Mouse (Mus musculus) fat pad, adult 2 months (tissue): Measurements from ENCODE around the gene Dpf3.

Source experiments
- DNase-seq: peaks from one replicate; pipeline ENCODE4 v3.0.0-alpha.2; 2011; ENCODE audit warnings: low read depth, low spot score; ENCODE audit errors: extremely low read depth

Gene Dpf3

DNA sequence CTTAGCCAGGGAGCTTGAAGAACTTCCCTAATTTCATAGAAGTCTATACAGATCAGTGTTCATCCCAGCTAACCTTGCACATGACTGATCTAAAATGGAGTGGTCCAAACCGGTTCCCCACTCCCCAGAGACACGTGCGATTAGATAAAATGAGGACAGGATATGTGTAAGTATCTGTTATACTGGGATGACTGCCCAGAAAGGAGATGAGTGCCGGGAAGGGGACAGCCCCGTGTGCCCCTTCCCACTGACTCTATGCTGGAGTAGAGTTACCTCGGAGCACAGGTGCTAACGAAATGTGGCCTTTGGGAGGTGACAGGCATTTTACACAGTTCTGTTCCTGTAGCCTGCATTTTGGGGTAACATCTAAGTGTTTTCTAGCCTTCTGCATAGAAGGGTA lies 15.8 kb downstream of the Dpf3 start:
- no peak for DNase-seq

DNA sequence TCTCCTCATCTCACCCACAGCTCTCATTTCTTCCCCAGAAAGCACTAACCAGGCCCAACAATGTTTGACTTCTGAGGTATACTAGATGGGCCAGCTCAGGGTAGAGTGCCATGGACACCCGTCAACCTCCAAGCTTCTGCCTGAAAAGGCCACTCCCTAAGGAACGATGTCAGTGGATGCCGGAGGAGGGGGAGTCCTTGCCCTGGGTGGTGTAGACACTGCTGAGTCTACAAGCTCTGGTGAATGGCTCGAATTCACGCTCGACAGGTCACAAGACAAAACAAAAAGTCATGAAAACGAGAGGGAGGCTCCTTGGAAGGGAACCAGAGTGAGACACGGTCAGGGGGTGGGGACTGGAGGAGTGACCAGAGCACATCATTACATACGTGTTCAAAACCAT lies 17.4 kb downstream of the Dpf3 start:
- DNase-seq: no peak

- no peak for DNase-seq
Observed at GRCm38 (mm10) chr12:83466508-83467430, 20.7 kb downstream of the Dpf3 start.

- peak; percentile 57 for DNase-seq
Observed at GRCm38 (mm10) chr12:83466053-83466452, 21.5 kb downstream of the Dpf3 start.

DNA sequence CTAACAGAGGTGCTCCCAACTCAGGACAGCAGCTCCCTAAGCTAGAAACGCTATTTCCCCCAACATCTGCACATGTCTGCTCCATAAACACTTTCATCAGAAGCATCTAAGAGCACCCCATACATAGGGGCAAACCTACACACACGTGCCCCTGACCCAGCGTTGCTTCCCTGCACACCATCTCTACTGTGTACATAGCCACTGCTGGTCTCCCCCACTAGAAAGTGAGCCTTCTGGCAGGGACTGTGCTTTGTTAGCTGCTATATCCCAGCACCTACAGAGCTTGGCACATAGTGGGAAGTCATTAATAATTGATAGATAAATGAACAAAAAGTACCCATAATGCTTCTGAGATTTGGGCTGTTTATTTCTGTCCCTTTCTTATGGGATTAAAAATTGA lies 27.2 kb downstream of the Dpf3 start:
- DNase-seq: no peak

DNA sequence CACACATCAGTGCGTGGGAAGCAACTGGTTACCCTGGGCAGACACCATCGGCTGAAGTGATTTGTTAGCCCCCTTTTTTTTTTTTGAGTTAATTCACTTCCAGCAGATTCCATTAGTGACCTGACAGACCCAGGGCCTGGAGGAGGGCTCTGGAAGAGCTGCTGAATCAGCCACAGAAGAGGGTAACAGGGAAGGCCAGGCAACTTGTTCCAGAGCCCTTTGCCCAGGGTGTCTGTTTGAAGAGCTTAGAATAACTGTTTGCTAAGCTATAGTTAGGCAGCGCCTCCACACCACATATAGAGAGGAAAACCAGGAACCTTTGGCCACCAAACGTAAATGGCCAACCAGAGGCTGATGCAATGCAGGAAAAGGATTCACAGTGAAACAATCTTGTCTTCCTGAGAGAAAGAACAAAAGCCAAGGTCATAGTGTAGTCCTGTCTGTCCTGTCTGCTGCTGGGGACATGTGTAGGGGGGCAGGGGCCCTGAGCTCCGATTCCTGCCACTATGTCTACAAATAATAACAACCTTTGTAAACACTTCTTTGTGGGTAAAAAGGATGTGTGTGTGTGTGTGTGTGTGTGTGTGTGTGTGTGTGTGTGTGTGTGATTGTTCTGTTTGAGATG lies 32.7 kb downstream of the Dpf3 start:
- DNase-seq: no peak

GRCm38 (mm10) chr12:83451850-83452249 lies 35.7 kb downstream of the Dpf3 start:
- no peak for DNase-seq

GRCm38 (mm10) chr12:83450471-83450870 lies 37.0 kb downstream of the Dpf3 start:
- DNase-seq: no peak

DNA sequence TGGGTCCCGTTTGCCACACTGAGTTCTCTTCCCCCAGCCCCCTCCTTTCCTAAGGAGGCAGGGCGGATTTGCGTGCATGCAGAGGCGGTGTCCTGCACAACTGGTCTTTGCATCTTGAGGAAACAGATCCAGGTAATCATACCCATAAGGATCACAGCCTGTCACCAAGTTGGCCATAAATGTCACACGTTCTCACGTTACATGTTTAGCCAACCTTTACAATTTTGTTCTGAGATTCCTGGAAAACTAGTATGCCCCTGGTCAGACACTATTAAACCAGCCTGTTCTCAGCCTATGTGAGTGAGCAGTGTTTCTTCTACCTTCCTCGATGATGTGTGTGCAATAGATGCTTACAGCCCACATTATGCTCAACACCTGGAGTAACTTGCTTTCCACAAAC lies 38.3 kb downstream of the Dpf3 start:
- no peak for DNase-seq

- no peak for DNase-seq
Observed at GRCm38 (mm10) chr12:83445587-83445986, 41.9 kb downstream of the Dpf3 start.

GRCm38 (mm10) chr12:83444448-83444847 lies 43.1 kb downstream of the Dpf3 start:
- no peak for DNase-seq

- no peak for DNase-seq
Observed at GRCm38 (mm10) chr12:83438002-83438401, 49.5 kb downstream of the Dpf3 start.

DNA sequence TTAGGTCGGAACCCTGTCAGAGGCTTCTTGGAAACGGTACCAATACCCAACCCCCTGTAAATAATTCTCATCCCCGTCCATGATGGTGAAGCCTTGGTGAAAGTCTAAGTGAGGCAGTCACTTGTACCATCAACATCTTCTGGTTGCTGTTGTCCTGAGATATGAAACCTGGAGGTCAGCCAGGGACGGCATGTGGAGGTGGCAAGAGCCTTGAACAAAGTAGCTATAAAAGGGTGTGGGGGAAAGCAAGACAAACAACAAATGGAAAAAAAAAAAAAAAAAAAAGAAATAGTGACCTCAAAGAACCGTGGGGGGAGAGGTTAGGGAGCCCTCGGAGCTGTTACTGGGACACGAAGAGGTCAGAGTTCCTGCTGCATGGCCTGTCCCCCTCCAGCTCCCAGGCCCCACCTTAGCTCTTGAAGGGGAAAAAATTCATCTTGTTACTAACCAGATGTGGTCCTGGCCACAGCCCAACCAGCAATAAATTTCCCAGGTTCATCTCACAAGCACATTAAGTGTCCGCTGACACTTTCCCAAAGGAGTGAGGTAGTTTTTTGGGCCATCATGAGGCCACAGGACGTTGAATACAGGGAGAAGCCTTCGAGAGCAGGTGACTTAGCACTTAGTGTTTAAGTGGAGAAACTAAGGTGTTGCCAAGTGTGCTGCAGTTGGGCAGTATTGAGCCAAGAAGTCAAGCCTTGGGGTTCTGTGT lies 53.4 kb downstream of the Dpf3 start:
- no peak for DNase-seq

DNA sequence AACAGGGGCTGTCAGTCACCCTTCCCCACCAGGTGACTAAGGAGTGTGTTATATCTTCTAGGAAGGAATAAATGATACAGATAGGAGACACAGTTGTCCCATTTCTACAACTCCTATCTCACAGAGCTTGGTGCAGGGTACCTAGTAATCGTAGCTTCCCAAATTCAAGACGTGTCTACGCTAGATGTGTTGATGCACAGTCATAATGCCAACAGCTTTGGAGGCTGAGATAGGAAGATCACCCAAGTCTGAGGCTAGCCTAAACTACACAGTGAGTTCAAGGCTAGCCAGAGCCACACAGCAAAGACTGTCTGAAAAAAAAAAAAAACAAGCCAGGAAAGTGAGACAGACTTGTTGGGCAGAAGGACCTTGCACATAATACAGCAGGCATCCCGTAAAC lies 54.1 kb downstream of the Dpf3 start:
- DNase-seq: no peak

DNA sequence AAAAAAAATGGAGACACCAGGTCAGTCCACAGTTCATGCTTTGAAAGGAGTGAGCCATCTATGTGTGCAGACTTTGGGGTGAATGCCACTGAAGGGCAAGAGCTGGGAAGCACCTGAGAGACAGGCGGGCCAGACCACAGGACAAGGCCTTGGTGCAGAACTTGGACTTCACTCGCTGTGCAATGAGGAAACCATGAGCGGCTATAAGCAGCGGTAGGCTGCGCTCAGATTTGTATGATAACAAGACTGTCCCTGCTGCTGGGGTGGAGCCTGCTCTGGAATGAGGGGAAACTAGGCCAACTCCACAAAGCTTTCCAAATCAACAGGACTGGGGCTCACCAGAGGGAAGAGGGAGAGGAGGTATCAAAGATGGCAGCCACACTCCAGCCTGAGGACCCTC lies 57.3 kb downstream of the Dpf3 start:
- no peak for DNase-seq

DNA sequence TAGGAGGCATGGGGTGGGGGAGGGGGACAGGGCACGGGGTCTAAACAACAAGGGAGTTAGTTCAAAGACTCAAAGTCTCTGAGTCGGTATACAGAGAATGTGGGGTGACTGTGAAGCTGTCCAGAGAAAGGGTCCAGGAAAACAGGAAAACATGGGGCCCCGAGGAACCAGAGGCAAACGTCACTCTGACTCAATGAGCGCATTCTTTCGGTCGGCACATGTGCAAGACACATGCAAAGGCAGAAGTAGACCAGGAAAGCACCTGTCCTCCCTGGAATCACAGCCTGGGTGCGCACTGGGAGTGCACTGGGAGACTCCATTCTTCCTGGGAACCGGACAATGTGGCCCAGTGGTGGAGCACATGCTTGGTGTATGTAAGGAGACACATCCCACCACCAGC lies 59.5 kb downstream of the Dpf3 start:
- no peak for DNase-seq

DNA sequence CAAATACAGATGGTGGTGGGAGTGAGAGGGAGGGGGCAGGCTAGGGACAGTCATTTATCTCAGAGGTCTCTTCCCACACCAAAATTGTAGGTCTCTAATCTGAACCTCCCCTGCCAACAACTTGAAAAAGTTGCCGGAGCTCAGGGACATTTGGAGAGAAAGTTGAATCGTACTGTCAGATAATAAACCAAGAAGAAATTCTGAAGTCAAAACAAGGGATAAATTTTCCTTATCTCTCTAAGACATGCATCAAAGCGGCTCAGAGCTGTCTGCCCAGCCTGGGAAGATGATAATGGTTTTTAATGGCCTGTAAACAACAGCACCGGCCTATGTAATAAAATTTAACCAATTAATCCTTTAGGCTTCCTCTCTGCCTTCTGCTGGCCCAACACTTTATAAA lies 59.9 kb downstream of the Dpf3 start:
- DNase-seq: no peak

- DNase-seq: no peak
Observed at GRCm38 (mm10) chr12:83426326-83426725, 61.2 kb downstream of the Dpf3 start.

DNA sequence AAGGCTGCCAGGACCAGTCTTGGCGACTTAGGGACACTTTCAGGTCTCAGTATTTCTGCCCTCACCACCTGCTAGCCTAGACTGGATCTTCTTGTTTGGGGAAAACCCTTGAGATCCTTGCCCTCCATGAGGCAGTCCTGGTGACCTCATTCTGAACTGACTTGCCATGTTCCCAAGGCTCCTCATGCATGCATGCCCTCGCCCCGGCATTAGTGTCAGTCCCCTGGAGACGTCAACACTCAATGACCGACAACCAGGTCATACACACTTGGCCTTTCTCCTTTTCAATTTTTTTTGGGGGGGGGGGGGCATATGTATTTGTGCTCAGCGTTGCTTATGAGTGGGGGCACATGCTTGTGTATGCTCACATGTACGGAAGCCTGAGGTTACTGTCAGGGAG lies 61.8 kb downstream of the Dpf3 start:
- no peak for DNase-seq

GRCm38 (mm10) chr12:83424720-83425444 lies 62.6 kb downstream of the Dpf3 start:
- no peak for DNase-seq

GRCm38 (mm10) chr12:83424086-83424719 lies 63.3 kb downstream of the Dpf3 start:
- no peak for DNase-seq
